Mouse (Mus musculus) MEL (cell line): ENCODE measurements around the gene Erf. TPM values are rescaled to one million over a fixed set of nuclear protein-coding genes. Genes with fewer than 3 reads are reported as not detected.

ENCODE experiments used
- DNase-seq: peaks from one replicate; pipeline ENCODE4 v3.0.0; 2011; ENCODE audit warnings: low read depth, low spot score
- H3K27ac ChIP-seq: 2 replicates; pipeline ENCODE4 v1.5.1; 2012; ENCODE audit warnings: low read depth, mild to moderate bottlenecking, control low read depth, low read length, moderate library complexity; ENCODE audit not compliant: control insufficient read depth
- H3K27me3 ChIP-seq, 2 experiments: fragments of 150-350 bp in 1 of 2; sonication (generic) in 1 of 2; 2 replicates each; pipeline ENCODE4 v1.6.1; 2012; ENCODE audit warnings: low read length in 2 of 2, mild to moderate bottlenecking in 2 of 2, improper control_type of control experiment in 1 of 2, moderate library complexity in 1 of 2; ENCODE audit not compliant: insufficient read depth in 2 of 2, control insufficient read depth in 1 of 2
- H3K36me3 ChIP-seq, 2 experiments: 2 replicates each; pipeline ENCODE4 v1.6.1; 2012 to 2014; ENCODE audit warnings: low read length in 2 of 2, improper control_type of control experiment in 1 of 2, inconsistent platforms in 1 of 2, mild to moderate bottlenecking in 1 of 2; ENCODE audit not compliant: insufficient read depth in 2 of 2, control insufficient read depth in 1 of 2
- H3K4me1 ChIP-seq, 2 experiments: fragments of 150-350 bp in 1 of 2; sonication (generic) in 1 of 2; 2 replicates each; pipeline ENCODE4 v1.6.1; 2012; ENCODE audit warnings: low read length in 2 of 2, improper control_type of control experiment in 1 of 2, mild to moderate bottlenecking in 1 of 2; ENCODE audit not compliant: insufficient read depth in 2 of 2, control insufficient read depth in 1 of 2
- H3K4me3 ChIP-seq, 2 experiments: fragments of 150-350 bp in 1 of 2; sonication (generic) in 1 of 2; 2 replicates each; pipeline ENCODE4 v1.5.1; 2012; ENCODE audit warnings: low read depth in 2 of 2, low read length in 2 of 2, mild to moderate bottlenecking in 2 of 2, moderate library complexity in 2 of 2, control low read depth in 1 of 2, improper control_type of control experiment in 1 of 2; ENCODE audit not compliant: control insufficient read depth in 1 of 2, insufficient read depth in 1 of 2
- H3K79me2 ChIP-seq: 2 replicates; pipeline ENCODE4 v1.6.1; 2012; ENCODE audit warnings: mild to moderate bottlenecking, low read length, moderate library complexity; ENCODE audit not compliant: control insufficient read depth, poor library complexity, insufficient read depth
- H3K9ac ChIP-seq: 2 replicates; pipeline ENCODE4 v1.6.1; 2012; ENCODE audit warnings: low read depth, mild to moderate bottlenecking, control low read depth, low read length, moderate library complexity; ENCODE audit not compliant: control insufficient read depth, poor library complexity, severe bottlenecking
- H3K9me3 ChIP-seq: fragments of 150-350 bp; sonication (generic); replicated peaks from 2 replicates; pipeline ENCODE4 v1.6.1; 2012; ENCODE audit warnings: mild to moderate bottlenecking, low read length, improper control_type of control experiment, moderate library complexity; ENCODE audit not compliant: insufficient read depth
- BHLHE40 ChIP-seq: IDR thresholded peaks from 2 replicates; pipeline ENCODE4 v1.6.1; 2012; ENCODE audit warnings: low read depth, mild to moderate bottlenecking, inconsistent platforms, low read length, improper control_type of control experiment, borderline replicate concordance
- CHD1 ChIP-seq: IDR thresholded peaks from 2 replicates; pipeline ENCODE4 v1.6.1; 2012; ENCODE audit warnings: low read depth, mild to moderate bottlenecking, inconsistent platforms, low read length, improper control_type of control experiment
- CHD2 ChIP-seq: IDR thresholded peaks from 2 replicates; pipeline ENCODE4 v1.6.1; 2011; ENCODE audit warnings: low read length, improper control_type of control experiment
- CTCF ChIP-seq, 3 experiments: IDR thresholded peaks in 2 of 3; conservative IDR thresholded peaks in 1 of 3; 2 replicates each; pipeline ENCODE4 v1.5.1; 2011 to 2012; ENCODE audit warnings: low read length in 3 of 3, low read depth in 2 of 3, mild to moderate bottlenecking in 2 of 3, improper control_type of control experiment in 1 of 3, inconsistent platforms in 1 of 3, mixed read lengths in 1 of 3, moderate library complexity in 1 of 3; ENCODE audit not compliant: control insufficient read depth in 1 of 3, insufficient read depth in 1 of 3, poor library complexity in 1 of 3, severe bottlenecking in 1 of 3
- E2F4 ChIP-seq: IDR thresholded peaks from 2 replicates; pipeline ENCODE4 v1.6.1; 2011; ENCODE audit warnings: low read depth, low read length, improper control_type of control experiment, borderline replicate concordance
- ELF1 ChIP-seq: IDR thresholded peaks from 2 replicates; pipeline ENCODE4 v1.6.1; 2014; ENCODE audit warnings: low read depth, mild to moderate bottlenecking, inconsistent platforms, low read length, improper control_type of control experiment, moderate library complexity
- EP300 ChIP-seq, 2 experiments: IDR thresholded peaks; 2 replicates each; pipeline ENCODE4 v1.6.1; 2011; ENCODE audit warnings: improper control_type of control experiment in 2 of 2, low read length in 2 of 2, low read depth in 1 of 2, mild to moderate bottlenecking in 1 of 2
- ETS1 ChIP-seq: IDR thresholded peaks from 2 replicates; pipeline ENCODE4 v1.6.1; 2012; ENCODE audit warnings: low read depth, mild to moderate bottlenecking, inconsistent platforms, low read length, improper control_type of control experiment, moderate library complexity
- GABPA ChIP-seq: IDR thresholded peaks from 2 replicates; pipeline ENCODE4 v1.6.1; 2012; ENCODE audit warnings: low read depth, mild to moderate bottlenecking, inconsistent platforms, low read length, improper control_type of control experiment, moderate library complexity
- GATA1 ChIP-seq: IDR thresholded peaks from 2 replicates; pipeline ENCODE4 v1.6.1; 2011; ENCODE audit warnings: low read depth, low read length, improper control_type of control experiment
- HCFC1 ChIP-seq: IDR thresholded peaks from 2 replicates; pipeline ENCODE4 v1.6.1; 2012; ENCODE audit warnings: low read depth, mild to moderate bottlenecking, inconsistent platforms, low read length, improper control_type of control experiment, moderate library complexity
- JUND ChIP-seq: IDR thresholded peaks from 2 replicates; pipeline ENCODE4 v1.6.1; 2011; ENCODE audit warnings: low read depth, mild to moderate bottlenecking, improper control_type of control experiment, low read length
- KAT2A ChIP-seq: conservative IDR thresholded peaks from 2 replicates; pipeline ENCODE4 v1.6.1; 2012; ENCODE audit warnings: low read depth, low read length, improper control_type of control experiment, inconsistent platforms
- MAFK ChIP-seq: IDR thresholded peaks from 2 replicates; pipeline ENCODE4 v1.6.1; 2011; ENCODE audit warnings: low read depth, mild to moderate bottlenecking, low read length, improper control_type of control experiment, borderline replicate concordance
- MAX ChIP-seq: IDR thresholded peaks from 2 replicates; pipeline ENCODE4 v1.6.1; 2011; ENCODE audit warnings: low read length, improper control_type of control experiment
- MAZ ChIP-seq: IDR thresholded peaks from 2 replicates; pipeline ENCODE4 v1.6.1; 2012; ENCODE audit warnings: low read depth, mild to moderate bottlenecking, inconsistent platforms, low read length, improper control_type of control experiment
- MEF2A ChIP-seq: IDR thresholded peaks from 2 replicates; pipeline ENCODE4 v1.6.1; 2014; ENCODE audit warnings: low read depth, mild to moderate bottlenecking, inconsistent platforms, low read length, improper control_type of control experiment; ENCODE audit not compliant: poor library complexity, insufficient replicate concordance, severe bottlenecking; ENCODE audit errors: extremely low read depth
- MXI1 ChIP-seq: IDR thresholded peaks from 2 replicates; pipeline ENCODE4 v1.6.1; 2011; ENCODE audit warnings: mild to moderate bottlenecking, low read depth, low read length, improper control_type of control experiment
- MYB ChIP-seq: IDR thresholded peaks from 2 replicates; pipeline ENCODE4 v1.6.1; 2011; ENCODE audit warnings: mild to moderate bottlenecking, low read depth, low read length, improper control_type of control experiment
- NELFE ChIP-seq: IDR thresholded peaks from 2 replicates; pipeline ENCODE4 v1.6.1; 2011; ENCODE audit warnings: low read depth, low read length, improper control_type of control experiment
- POLR2A ChIP-seq, 2 experiments: IDR thresholded peaks; 2 replicates each; pipeline ENCODE4 v1.6.1; 2011 to 2012; ENCODE audit warnings: low read length in 2 of 2, mild to moderate bottlenecking in 2 of 2, control low read depth in 1 of 2, improper control_type of control experiment in 1 of 2, low read depth in 1 of 2, moderate library complexity in 1 of 2; ENCODE audit not compliant: control insufficient read depth in 1 of 2, insufficient read depth in 1 of 2, poor library complexity in 1 of 2
- POLR2AphosphoS2 ChIP-seq: IDR thresholded peaks from 2 replicates; pipeline ENCODE4 v1.6.1; 2011; ENCODE audit warnings: low read length, improper control_type of control experiment
- POLR2AphosphoS5 ChIP-seq: IDR thresholded peaks from 2 replicates; pipeline ENCODE4 v1.6.1; 2012; ENCODE audit warnings: low read depth, borderline replicate concordance, mild to moderate bottlenecking, inconsistent platforms, low read length, moderate library complexity, mixed read lengths
- RAD21 ChIP-seq: IDR thresholded peaks from 2 replicates; pipeline ENCODE4 v1.6.1; 2011; ENCODE audit warnings: mild to moderate bottlenecking, low read depth, low read length, improper control_type of control experiment
- RCOR1 ChIP-seq: IDR thresholded peaks from 2 replicates; pipeline ENCODE4 v1.6.1; 2012; ENCODE audit warnings: low read depth, mild to moderate bottlenecking, inconsistent platforms, low read length, improper control_type of control experiment
- SIN3A ChIP-seq: IDR thresholded peaks from 2 replicates; pipeline ENCODE4 v1.6.1; 2012; ENCODE audit warnings: low read length, improper control_type of control experiment, inconsistent platforms
- SMC3 ChIP-seq: IDR thresholded peaks from 2 replicates; pipeline ENCODE4 v1.6.1; 2011; ENCODE audit warnings: low read depth, low read length, improper control_type of control experiment
- TAL1 ChIP-seq: IDR thresholded peaks from 2 replicates; pipeline ENCODE4 v1.6.1; 2012; ENCODE audit warnings: mild to moderate bottlenecking, inconsistent platforms, low read length, moderate library complexity, mixed read lengths
- TCF12 ChIP-seq: IDR thresholded peaks from 2 replicates; pipeline ENCODE4 v1.6.1; 2014; ENCODE audit warnings: low read depth, mild to moderate bottlenecking, inconsistent platforms, low read length, improper control_type of control experiment, moderate library complexity
- UBTF ChIP-seq: IDR thresholded peaks from 2 replicates; pipeline ENCODE4 v1.6.1; 2012; ENCODE audit warnings: low read depth, mild to moderate bottlenecking, inconsistent platforms, low read length, improper control_type of control experiment, moderate library complexity, borderline replicate concordance; ENCODE audit not compliant: insufficient read depth
- USF1 ChIP-seq: IDR thresholded peaks from 2 replicates; pipeline ENCODE4 v1.6.1; 2014; ENCODE audit warnings: low read depth, mild to moderate bottlenecking, inconsistent platforms, low read length, improper control_type of control experiment, moderate library complexity
- USF2 ChIP-seq, 2 experiments: IDR thresholded peaks; 2 replicates each; pipeline ENCODE4 v1.6.1; 2011 to 2012; ENCODE audit warnings: improper control_type of control experiment in 2 of 2, low read length in 2 of 2, borderline replicate concordance in 1 of 2, inconsistent platforms in 1 of 2, low read depth in 1 of 2, mild to moderate bottlenecking in 1 of 2; ENCODE audit not compliant: insufficient read depth in 1 of 2
- ZC3H11A ChIP-seq: IDR thresholded peaks from 2 replicates; pipeline ENCODE4 v1.6.1; 2012; ENCODE audit warnings: low read depth, mild to moderate bottlenecking, inconsistent platforms, low read length, improper control_type of control experiment
- ZKSCAN1 ChIP-seq: IDR thresholded peaks from 2 replicates; pipeline ENCODE4 v1.6.1; 2012; ENCODE audit warnings: low read depth, mild to moderate bottlenecking, inconsistent platforms, low read length, improper control_type of control experiment, moderate library complexity
- ZMIZ1 ChIP-seq: IDR thresholded peaks from 2 replicates; pipeline ENCODE4 v1.6.1; 2012; ENCODE audit warnings: low read depth, mild to moderate bottlenecking, inconsistent platforms, low read length, improper control_type of control experiment, moderate library complexity
- ZNF384 ChIP-seq: IDR thresholded peaks from 2 replicates; pipeline ENCODE4 v1.6.1; 2012; ENCODE audit warnings: low read depth, mild to moderate bottlenecking, inconsistent platforms, low read length, improper control_type of control experiment
- polyA plus RNA-seq, 2 experiments: library from polyadenylated mRNA; stranded (reverse) in 1 of 2; unstranded in 1 of 2; fragments of >175 nt in 1 of 2; fragments of >200 nt in 1 of 2; gene quantifications; 2 replicates each; pipeline versions ENCODE4 v1.2.1 to v1.2.4; 2012; ENCODE audit warnings: low replicate concordance in 2 of 2, low read depth in 1 of 2; ENCODE audit not compliant: insufficient read length in 2 of 2, insufficient read depth in 1 of 2, missing spikeins in 1 of 2
- total RNA-seq: library from RNA; depleted of rRNA; stranded (reverse); fragments of 300-350 nt; gene quantifications from 2 replicates; pipeline ENCODE4 v1.2.3, GENCODE M21; 2012

The Erf gene
- total and polyA plus RNA-seq, 3 experiments = 24.6 to 33.2 TPM; not detected in 1

DNA sequence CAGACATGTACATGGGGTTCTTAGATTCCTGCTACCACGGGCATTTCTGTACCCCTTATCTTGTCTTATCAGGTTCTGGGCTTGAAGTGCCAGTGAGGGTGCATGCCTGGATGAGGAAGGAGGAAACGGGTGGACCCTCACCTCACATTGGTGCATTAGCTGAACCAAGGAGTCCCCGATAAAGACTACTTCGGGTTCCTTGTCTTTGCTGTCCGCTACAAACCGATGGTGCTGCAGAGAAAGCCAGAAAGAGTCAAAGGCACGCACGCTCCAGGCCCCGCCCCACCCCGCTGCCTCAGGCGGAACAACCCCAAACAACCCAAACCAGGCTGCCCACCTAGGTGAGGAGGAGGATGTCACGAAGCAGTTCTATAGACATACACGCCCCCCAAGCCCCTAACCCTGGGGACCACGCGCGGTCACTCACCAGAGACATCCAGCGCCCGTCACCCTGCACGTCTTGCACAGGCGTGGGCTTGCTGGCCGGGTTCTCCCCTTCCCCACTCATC lies 46.4 kb upstream of the Erf start:
- peak overlapping the region; percentile 76 to 82 for H3K4me3 ChIP-seq
- peak overlapping the region; percentile 74 for H3K9ac ChIP-seq
- peaks cover 5% of the 10 kb centered on the region; the same call in 1 of the 2 replicates for H3K79me2 ChIP-seq
- no peaks in the 10 kb centered on the region for H3K27me3 ChIP-seq
- no peaks in the 10 kb centered on the region for H3K9me3 ChIP-seq
- peak overlapping the region; percentile 72 for H3K27ac ChIP-seq
- H3K36me3 ChIP-seq = peaks cover 0 to 10% of the 10 kb centered on the region in 2 experiments; a peak in 2 of 4 replicates
- peaks cover 3 to 16% of the 10 kb centered on the region in 2 experiments for H3K4me1 ChIP-seq
- DNase-seq = peak; percentile 76
- TF ChIP-seq USF1 = no peak
- peak; percentile 58; the same call in 1 of the 2 replicates for TF ChIP-seq TCF12
- no peak for TF ChIP-seq E2F4
- TF ChIP-seq MYB = no peak
- TF ChIP-seq MAZ = peak; percentile 79; the same call in 1 of the 2 replicates
- no peak for TF ChIP-seq POLR2AphosphoS5
- no peak for TF ChIP-seq JUND
- no peak for TF ChIP-seq ZMIZ1
- TF ChIP-seq CHD2 = no peak
- no peak for TF ChIP-seq ZNF384
- peak; percentile 45 for TF ChIP-seq SIN3A
- TF ChIP-seq ELF1 = peak; percentile 47
- TF ChIP-seq ZKSCAN1 = no peak
- no peak; the same call in 1 of the 2 replicates for TF ChIP-seq POLR2AphosphoS2
- peak; percentile 64 for TF ChIP-seq RCOR1
- TF ChIP-seq ZC3H11A = no peak
- no peak for TF ChIP-seq GABPA
- TF ChIP-seq GATA1 = peak; percentile 85
- 0 out of 4 replicates have a peak, but pooled peaks of 1 of the 2 experiments have one; percentile 22 for TF ChIP-seq POLR2A (IDR thresholded peaks at IDR 0.05; ENCODE audit: control insufficient read depth in 1 of 2, insufficient read depth in 1 of 2, low read depth in 1 of 2, low read length in 2 of 2, poor library complexity in 1 of 2)
- TF ChIP-seq EP300 (IDR thresholded peaks at IDR 0.05; ENCODE audit: low read depth in 1 of 2, low read length in 2 of 2) = peak in 1 of 2 experiments; percentile 50; a peak in 3 of 4 replicates
- TF ChIP-seq NELFE = no peak
- no peak for TF ChIP-seq MAFK
- peak; percentile 46 for TF ChIP-seq MAX
- no peak for TF ChIP-seq KAT2A
- no peak for TF ChIP-seq CHD1
- no peak for TF ChIP-seq RAD21
- no peak for TF ChIP-seq MEF2A
- no peak for TF ChIP-seq USF2 (IDR thresholded peaks at IDR 0.05; ENCODE audit: borderline replicate concordance in 1 of 2, insufficient read depth in 1 of 2, low read depth in 1 of 2, low read length in 2 of 2)
- no peak for TF ChIP-seq UBTF
- TF ChIP-seq HCFC1 = no peak
- TF ChIP-seq CTCF (IDR thresholded peaks at IDR 0.05 in 2 of 3, conservative IDR thresholded peaks at IDR 0.05 in 1 of 3; ENCODE audit: control insufficient read depth in 1 of 3, insufficient read depth in 1 of 3, low read depth in 2 of 3, low read length in 3 of 3, poor library complexity in 1 of 3, severe bottlenecking in 1 of 3) = no peak
- TF ChIP-seq MXI1 = peak; percentile 60; the same call in 1 of the 2 replicates
- TF ChIP-seq ETS1 = peak; percentile 48; the same call in 1 of the 2 replicates
- TF ChIP-seq BHLHE40 = peak; percentile 47; the same call in 1 of the 2 replicates
- TF ChIP-seq SMC3 = no peak; the same call in 1 of the 2 replicates
- TF ChIP-seq TAL1 = peak; percentile 9; the same call in 1 of the 2 replicates
